1 mouse cellular context compared by ENCODE assay signal in the genomic region with DNA sequence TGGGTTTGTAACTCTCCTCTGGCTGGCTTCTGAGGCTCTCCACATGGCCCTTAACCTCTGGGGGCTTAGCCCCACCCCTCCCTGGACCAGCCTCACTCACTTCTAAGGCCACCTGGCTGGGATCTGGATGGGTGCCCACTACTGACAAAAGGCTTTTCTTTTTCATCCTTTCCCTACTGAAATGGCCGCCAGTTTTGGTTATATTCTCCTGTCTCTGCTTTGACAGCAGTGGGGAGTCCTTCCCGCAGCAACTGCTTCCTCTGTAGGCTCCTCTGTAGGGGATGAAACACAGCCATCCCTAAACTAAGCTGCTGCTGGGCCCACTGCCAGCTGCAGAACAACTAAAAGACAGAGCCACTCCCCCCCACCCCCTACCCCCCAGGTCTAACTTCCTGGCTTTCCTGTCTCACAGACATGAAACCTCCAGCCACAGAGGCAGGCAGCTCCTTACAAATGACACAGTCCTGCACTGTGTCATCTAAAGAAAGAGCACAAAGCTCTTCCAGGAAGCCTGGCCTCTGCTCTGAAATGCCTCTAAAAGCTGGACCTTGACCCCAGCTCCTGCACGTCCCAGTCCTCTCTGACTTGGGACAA.
TF ChIP-seq lines count a peak whose summit lies in the region.

No protein-coding gene starts in this region.

TF ChIP-seq in MEL, 35 proteins besides CTCF, POLR2A, EP300 and RAD21:
- TF ChIP-seq TBP (IDR thresholded peaks at IDR 0.05; ENCODE audit: low read depth, low read length), result no peak
- TF ChIP-seq MYC (IDR thresholded peaks at IDR 0.05; ENCODE audit: low read depth, low read length), result no peak
- TF ChIP-seq MAZ (IDR thresholded peaks at IDR 0.05; ENCODE audit: low read depth, low read length), result peak; percentile 22; the same call in 1 of the 2 replicates
- TF ChIP-seq TCF12 (IDR thresholded peaks at IDR 0.05; ENCODE audit: low read depth, low read length), result no peak
- TF ChIP-seq SIN3A (IDR thresholded peaks at IDR 0.05; ENCODE audit: low read length), result 0 out of 2 replicates have a peak, but pooled peaks have one; percentile 25
